Mouse (Mus musculus) forebrain, embryonic 11.5 days (tissue): Measurements from ENCODE around the gene Agap1. TPM values are rescaled to one million over a fixed set of nuclear protein-coding genes. Genes with fewer than 3 reads are reported as not detected.
A peak's percentile ranks its signal among the peaks of the same experiment; 100 is the strongest.

Source experiments
- ATAC-seq: fragments of 200-750 bp; cut with Nextera tagmentation; replicated peaks from 2 replicates; pipeline ENCODE4 v1.8.0; 2017; ENCODE audit warnings: moderate TSS enrichment; ENCODE audit not compliant: low FRiP score
- DNase-seq: peaks from one replicate; pipeline ENCODE4 v3.0.0-alpha.2; 2017; ENCODE audit warnings: low spot score
- H3K27ac ChIP-seq: fragments of 300-500 bp; sonication (generic); 2 replicates; pipeline ENCODE4 v1.5.1; 2014; ENCODE audit warnings: low read depth, low read length
- H3K27me3 ChIP-seq: fragments of 300-500 bp; sonication (generic); 2 replicates; pipeline ENCODE4 v1.6.1; 2014; ENCODE audit warnings: mild to moderate bottlenecking, low read length, mixed read lengths; ENCODE audit not compliant: control insufficient read depth, insufficient read depth
- H3K36me3 ChIP-seq: fragments of 300-500 bp; sonication (generic); 2 replicates; pipeline ENCODE4 v1.6.1; 2014; ENCODE audit warnings: mild to moderate bottlenecking, low read length, moderate library complexity, mixed read lengths; ENCODE audit not compliant: control insufficient read depth, insufficient read depth
- H3K4me1 ChIP-seq: fragments of 300-500 bp; sonication (generic); replicated peaks from 2 replicates; pipeline ENCODE4 v1.6.1; 2014; ENCODE audit warnings: low read length, mixed read lengths; ENCODE audit not compliant: control insufficient read depth, insufficient read depth
- H3K4me2 ChIP-seq: fragments of 300-500 bp; sonication (generic); 2 replicates; pipeline ENCODE4 v1.6.1; 2014; ENCODE audit warnings: low read depth, mild to moderate bottlenecking, low read length, moderate library complexity, mixed read lengths; ENCODE audit not compliant: severe bottlenecking
- H3K4me3 ChIP-seq: fragments of 300-500 bp; sonication (generic); 2 replicates; pipeline ENCODE4 v1.5.1; 2014; ENCODE audit warnings: low read depth, low read length
- H3K9ac ChIP-seq: fragments of 300-500 bp; sonication (generic); 2 replicates; pipeline ENCODE4 v1.6.1; 2014; ENCODE audit warnings: low read length
- H3K9me3 ChIP-seq: fragments of 300-500 bp; sonication (generic); 2 replicates; pipeline ENCODE4 v1.6.1; 2016; ENCODE audit warnings: low read length, mixed read lengths; ENCODE audit not compliant: control insufficient read depth
- WGBS: fragments of 180-500 bp; shearing (Covaris S2); extraction: QIAGEN DNeasy Blood & Tissue Kit; methylation state at CpG from one replicate; pipeline ENCODE4 v1.1.7; 2014; 5-methylcytosine and 5-hydroxymethylcytosine counted together
- polyA plus RNA-seq: library from polyadenylated mRNA; unstranded; fragments of >200 nt; fragmentation: Nextera tagmentation; extraction: Ambion mirVana; gene quantifications from 2 replicates; pipeline ENCODE4 v1.2.1, GENCODE M21; 2014

Agap1 gene
- polyA plus RNA-seq, 1 experiment from 2014 or later: 36.1 TPM

GRCm38 (mm10) chr1:89728481-89728880 lies 273.9 kb downstream of the Agap1 start:
- H3K27me3 ChIP-seq: peaks cover 5% of the 10 kb centered on the region
- no peaks in the 10 kb centered on the region; the same call in 1 of the 2 replicates for H3K4me1 ChIP-seq
- no peaks in the 10 kb centered on the region for H3K9me3 ChIP-seq
- no peak for DNase-seq
- H3K36me3 ChIP-seq: no peaks in the 10 kb centered on the region
- ATAC-seq: no peak
- H3K9ac ChIP-seq: no peak overlapping the region
- no peak overlapping the region for H3K4me2 ChIP-seq
- no peak overlapping the region for H3K27ac ChIP-seq
- WGBS: 93% methylated on average over 6 of the region's 6 CpGs
- H3K4me3 ChIP-seq: no peak overlapping the region

- no peaks in the 10 kb centered on the region for H3K36me3 ChIP-seq
- no peak for ATAC-seq
These were observed 276.1 kb downstream of the Agap1 start for GRCm38 (mm10) chr1:89730589-89731195.

DNA sequence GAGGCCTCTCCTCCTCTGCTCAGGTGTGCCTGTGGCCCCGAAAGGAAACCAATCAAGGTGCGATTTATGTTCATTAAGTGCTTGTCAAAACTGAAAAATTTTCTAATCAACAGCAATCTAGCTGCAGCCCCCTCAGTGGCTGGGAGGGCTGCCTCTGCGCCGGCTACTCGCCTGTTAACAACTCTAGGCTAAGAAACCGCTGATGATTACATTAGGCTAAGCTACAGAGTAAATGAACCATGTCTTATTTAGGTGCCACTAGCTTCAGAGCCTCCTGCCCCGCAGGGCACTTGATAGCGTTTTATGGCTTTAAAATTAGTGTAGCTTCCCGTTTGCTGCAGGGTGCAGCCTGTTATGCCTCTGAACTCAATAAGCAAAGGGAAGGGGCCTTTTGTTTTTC lies 279.8 kb downstream of the Agap1 start:
- Histone ChIP-seq H3K27me3 (peaks cover 27% of the 10 kb centered on the region), H3K9ac (no peak overlapping the region), H3K27ac (no peak overlapping the region), H3K36me3 (no peaks in the 10 kb centered on the region), H3K4me2 (no peak overlapping the region), H3K4me1 (peaks cover 1% of the 10 kb centered on the region; the same call in 1 of the 2 replicates), H3K4me3 (no peak overlapping the region), H3K9me3 (no peaks in the 10 kb centered on the region)
- WGBS: 54% methylated on average over 9 of the region's 9 CpGs
- DNase-seq (no peak), ATAC-seq (no peak)

More at GRCm38 (mm10) chr1:89730589-89731195, 276.1 kb downstream of the Agap1 start:
- Histone ChIP-seq H3K27ac (no peak overlapping the region), H3K9ac (no peak overlapping the region), H3K27me3 (peaks cover 13% of the 10 kb centered on the region), H3K4me1 (no peaks in the 10 kb centered on the region), H3K4me3 (no peak overlapping the region), H3K9me3 (no peaks in the 10 kb centered on the region), H3K4me2 (no peak overlapping the region)
- 83% methylated on average over 13 of the region's 13 CpGs for WGBS
- no peak for DNase-seq

- Histone ChIP-seq H3K4me1 (peaks cover 3% of the 10 kb centered on the region; the same call in 1 of the 2 replicates), H3K27me3 (peaks cover 28% of the 10 kb centered on the region)
These were observed 280.5 kb downstream of the Agap1 start for GRCm38 (mm10) chr1:89735146-89735545.

GRCm38 (mm10) chr1:89736021-89736420 lies 281.4 kb downstream of the Agap1 start:
- Histone ChIP-seq H3K27ac (no peak overlapping the region), H3K4me3 (no peak overlapping the region), H3K9ac (no peak overlapping the region), H3K36me3 (no peaks in the 10 kb centered on the region; the same call in 1 of the 2 replicates), H3K27me3 (peaks cover 36% of the 10 kb centered on the region), H3K4me1 (peaks cover 3% of the 10 kb centered on the region; the same call in 1 of the 2 replicates), H3K9me3 (no peaks in the 10 kb centered on the region), H3K4me2 (no peak overlapping the region)
- ATAC-seq: no peak
- DNase-seq: no peak
- 93% methylated on average over 6 of the region's 6 CpGs for WGBS

More at GRCm38 (mm10) chr1:89735146-89735545, 280.5 kb downstream of the Agap1 start:
- no peak overlapping the region for H3K27ac ChIP-seq
- H3K4me3 ChIP-seq: no peak overlapping the region
- DNase-seq (no peak), ATAC-seq (no peak)
- no peak overlapping the region for H3K4me2 ChIP-seq
- H3K9ac ChIP-seq: no peak overlapping the region
- WGBS: 95% methylated on average over 6 of the region's 6 CpGs
- no peaks in the 10 kb centered on the region for H3K36me3 ChIP-seq
- no peaks in the 10 kb centered on the region for H3K9me3 ChIP-seq

DNA sequence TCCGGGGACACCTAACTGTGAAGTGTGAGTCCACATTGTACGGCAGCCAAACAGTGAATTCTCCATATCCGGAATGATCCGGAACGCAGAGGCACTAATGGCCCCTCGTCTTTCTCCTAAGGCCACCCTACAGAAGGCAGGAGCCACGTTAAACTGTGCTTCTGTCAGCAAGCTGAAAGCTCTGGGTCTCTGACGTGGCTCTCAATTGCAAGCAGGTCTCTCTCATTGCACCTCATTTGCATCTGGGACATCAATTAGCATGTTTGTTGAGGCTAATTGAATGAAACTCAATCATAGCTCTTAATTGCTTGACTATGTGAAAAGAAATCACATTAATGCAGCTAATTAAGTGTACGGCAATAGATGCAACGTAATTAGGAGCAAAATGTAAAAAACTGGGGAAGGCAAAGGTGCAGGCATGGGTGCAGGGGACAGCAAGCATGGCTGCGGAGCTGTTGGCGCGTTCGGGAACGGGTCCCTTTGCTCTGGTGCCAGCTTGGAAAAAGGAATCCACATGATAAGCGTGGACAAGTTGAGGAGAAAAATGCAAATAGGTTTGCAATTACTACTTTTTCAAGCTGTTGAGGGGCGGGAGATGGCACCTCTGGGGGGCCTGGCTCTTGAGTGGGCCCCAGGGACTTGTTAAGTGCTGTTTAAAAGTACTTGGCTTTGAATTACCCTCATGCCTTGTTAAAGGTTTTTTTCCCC lies 284.6 kb downstream of the Agap1 start:
- Histone ChIP-seq H3K4me2 (no peak overlapping the region), H3K4me1 (peaks cover 3% of the 10 kb centered on the region; the same call in 1 of the 2 replicates), H3K36me3 (no peaks in the 10 kb centered on the region; the same call in 1 of the 2 replicates), H3K9me3 (no peaks in the 10 kb centered on the region), H3K27me3 (peaks cover 65% of the 10 kb centered on the region), H3K27ac (peak overlapping the region; percentile 18; the same call in 1 of the 2 replicates), H3K9ac (no peak overlapping the region), H3K4me3 (no peak overlapping the region)
- 30% methylated on average over 17 of the region's 17 CpGs for WGBS
- DNase-seq: no peak
- ATAC-seq: peak; percentile 79

- Histone ChIP-seq H3K9me3 (no peaks in the 10 kb centered on the region), H3K4me2 (no peak overlapping the region), H3K36me3 (no peaks in the 10 kb centered on the region; the same call in 1 of the 2 replicates), H3K4me3 (no peak overlapping the region), H3K4me1 (peaks cover 3% of the 10 kb centered on the region; the same call in 1 of the 2 replicates), H3K27ac (no peak overlapping the region), H3K27me3 (peaks cover 70% of the 10 kb centered on the region), H3K9ac (no peak overlapping the region)
- WGBS: 13% methylated on average over 3 of the region's 3 CpGs
- ATAC-seq (peak; percentile 55), DNase-seq (no peak)
These were observed 285.1 kb downstream of the Agap1 start for GRCm38 (mm10) chr1:89739775-89740099.

DNA sequence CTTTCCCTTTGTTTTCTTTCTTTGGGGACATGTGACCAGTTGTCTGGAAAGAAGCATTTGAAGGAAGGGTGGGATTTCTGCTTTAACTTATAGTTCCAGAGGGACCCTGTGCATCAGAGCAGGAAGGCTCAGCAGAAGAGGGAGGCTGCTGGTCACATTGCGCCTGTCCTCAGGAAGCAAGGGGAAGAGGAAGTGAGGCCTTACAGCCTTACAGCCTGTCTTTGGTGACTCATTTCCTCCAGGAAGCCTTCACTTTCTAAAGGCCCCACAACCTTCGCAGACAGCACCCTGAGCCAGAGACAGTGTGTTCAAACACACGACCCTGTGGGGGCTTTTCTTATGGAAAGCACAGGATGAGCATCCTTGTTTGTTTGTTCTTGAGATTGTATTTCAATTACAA lies 287.8 kb downstream of the Agap1 start:
- Histone ChIP-seq H3K27me3 (peaks cover 70% of the 10 kb centered on the region), H3K36me3 (no peaks in the 10 kb centered on the region; the same call in 1 of the 2 replicates), H3K4me3 (no peak overlapping the region), H3K27ac (no peak overlapping the region), H3K9me3 (no peaks in the 10 kb centered on the region), H3K4me1 (peaks cover 3% of the 10 kb centered on the region; the same call in 1 of the 2 replicates), H3K9ac (no peak overlapping the region), H3K4me2 (no peak overlapping the region)
- no peak for DNase-seq
- no peak for ATAC-seq
- whole genome bisulfite sequencing: 75% methylated on average over 3 of the region's 3 CpGs
